Mouse (Mus musculus): ENCODE results near the gene Thbs4. TPM values are rescaled to one million over a fixed set of nuclear protein-coding genes. Genes with fewer than 3 reads are reported as not detected.

Gene Thbs4
- polyA plus RNA-seq, 1 experiment from 2014 or later, result 31.0 TPM

GRCm38 (mm10) chr13:92791474-92791873, 3.1 kb downstream of the Thbs4 start:
- ATAC-seq (ENCODE audit: extremely low read depth, insufficient number of reproducible peaks, low FRiP score, low TSS enrichment), result no peak
- Histone ChIP-seq H3K27ac (replicated peaks) (0 out of 2 replicates have a peak overlapping the region, but pooled peaks have one; percentile 9), H3K4me2 (peak overlapping the region; percentile 34), H3K36me3 (no peaks in the 10 kb centered on the region), H3K27me3 (replicated peaks) (peaks cover 37% of the 10 kb centered on the region), H3K9me3 (no peaks in the 10 kb centered on the region), H3K4me3 (no peak overlapping the region), H3K9ac (no peak overlapping the region), H3K4me1 (peaks cover 3% of the 10 kb centered on the region; the same call in 1 of the 2 replicates)
- 35% methylated on average over 7 of the region's 7 CpGs for WGBS

DNA sequence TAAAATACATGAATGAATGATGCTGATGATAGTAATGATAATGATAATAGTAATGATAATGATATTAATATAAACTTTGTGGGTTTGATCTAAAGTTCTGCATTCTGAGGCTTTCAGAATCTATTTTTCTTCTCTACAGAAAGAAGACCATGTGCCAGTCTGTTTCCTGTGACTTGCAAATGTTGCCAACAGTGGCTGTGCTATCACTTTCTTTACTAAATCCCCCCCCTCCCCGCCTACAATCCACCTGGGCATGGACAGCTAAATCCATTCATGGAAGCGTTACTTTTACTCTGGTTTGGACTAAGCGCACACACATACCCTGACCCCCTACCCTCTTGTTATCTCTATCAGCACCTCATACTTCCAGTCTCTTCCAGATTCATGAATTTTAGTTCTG, 10.3 kb downstream of the Thbs4 start:
- Histone ChIP-seq H3K4me2 (no peak overlapping the region), H3K9me3 (no peaks in the 10 kb centered on the region), H3K27me3 (replicated peaks) (peaks cover 5% of the 10 kb centered on the region; the same call in 1 of the 2 replicates), H3K4me1 (peaks cover 11% of the 10 kb centered on the region), H3K36me3 (no peaks in the 10 kb centered on the region), H3K9ac (no peak overlapping the region), H3K4me3 (no peak overlapping the region), H3K27ac (replicated peaks) (no peak overlapping the region)
- WGBS, result 81% methylated on average over 3 of the region's 3 CpGs
- no peak for ATAC-seq (ENCODE audit: extremely low read depth, insufficient number of reproducible peaks, low FRiP score, low TSS enrichment)

DNA sequence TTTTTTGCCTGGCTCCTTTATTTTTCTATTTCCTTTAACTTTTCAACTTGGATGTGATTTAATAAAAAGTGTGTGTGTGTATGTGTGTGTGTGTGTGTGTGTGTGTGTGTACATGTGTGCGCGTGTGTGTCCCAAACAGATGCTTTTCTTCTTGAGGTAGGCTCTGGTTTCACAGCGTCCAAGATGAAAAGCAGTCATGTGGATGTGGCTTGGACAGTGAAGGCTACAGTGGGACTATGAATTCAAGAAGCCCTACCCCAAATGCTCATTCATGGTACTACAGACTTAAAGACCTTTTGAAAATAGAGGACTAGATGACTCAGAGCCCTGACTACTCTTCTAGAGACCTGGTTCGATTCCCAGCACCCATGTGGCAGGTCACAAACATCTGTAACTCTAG, 11.1 kb downstream of the Thbs4 start:
- no peak overlapping the region for H3K9ac ChIP-seq

DNA sequence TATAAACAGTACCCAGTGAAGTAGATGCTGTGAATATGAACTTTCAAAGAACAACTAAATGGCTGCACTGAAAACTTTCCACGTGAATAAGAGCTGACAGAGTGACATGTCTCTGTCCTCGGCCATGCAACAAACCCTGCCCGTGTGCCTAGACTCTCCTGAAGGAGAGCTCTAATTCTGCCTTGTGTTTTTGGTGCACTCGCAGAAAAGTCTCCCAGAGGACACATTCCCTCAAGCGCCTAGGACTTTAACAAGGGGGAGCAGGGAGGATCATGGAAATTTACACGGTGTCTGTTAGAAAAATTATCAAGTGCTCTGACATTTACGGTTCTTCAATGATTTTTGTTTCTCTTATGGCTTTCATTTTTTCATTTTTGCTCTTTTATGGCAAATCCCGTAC, 13.7 kb downstream of the Thbs4 start:
- WGBS, result 68% methylated on average over 8 of the region's 8 CpGs
- Histone ChIP-seq H3K9ac (no peak overlapping the region), H3K36me3 (no peaks in the 10 kb centered on the region), H3K4me2 (no peak overlapping the region), H3K9me3 (no peaks in the 10 kb centered on the region), H3K4me1 (peaks cover 13% of the 10 kb centered on the region), H3K4me3 (no peak overlapping the region), H3K27me3 (replicated peaks) (peaks cover 5% of the 10 kb centered on the region; the same call in 1 of the 2 replicates), H3K27ac (replicated peaks) (no peak overlapping the region)
- ATAC-seq (ENCODE audit: extremely low read depth, insufficient number of reproducible peaks, low FRiP score, low TSS enrichment), result no peak

More for the DNA sequence above, 11.1 kb downstream of the Thbs4 start:
- Histone ChIP-seq H3K36me3 (no peaks in the 10 kb centered on the region), H3K27me3 (replicated peaks) (peaks cover 5% of the 10 kb centered on the region; the same call in 1 of the 2 replicates), H3K4me1 (peaks cover 11% of the 10 kb centered on the region), H3K9me3 (no peaks in the 10 kb centered on the region), H3K4me3 (no peak overlapping the region), H3K27ac (replicated peaks) (no peak overlapping the region), H3K4me2 (no peak overlapping the region)
- 91% methylated on average over 4 of the region's 4 CpGs for WGBS
- ATAC-seq (ENCODE audit: extremely low read depth, insufficient number of reproducible peaks, low FRiP score, low TSS enrichment), result no peak

DNA sequence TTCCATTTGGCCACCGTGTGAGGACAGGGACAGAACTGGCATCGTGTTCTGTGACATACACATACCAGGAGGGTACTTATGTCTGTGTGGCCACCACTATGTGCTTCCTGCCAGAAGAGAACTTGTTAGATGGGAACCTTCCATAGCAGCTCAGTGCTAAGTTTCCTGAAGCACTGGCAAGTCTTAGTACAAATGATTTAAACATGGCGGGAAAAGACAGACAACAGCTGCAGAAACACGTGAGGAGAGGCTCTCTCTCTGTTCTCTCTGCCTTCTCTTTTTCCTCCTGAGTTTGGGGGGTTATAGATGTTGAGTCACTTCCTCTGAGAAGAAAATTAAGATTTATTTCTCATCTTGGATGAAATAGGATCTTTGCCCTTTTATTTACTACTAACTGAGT, 14.5 kb downstream of the Thbs4 start:
- H3K27ac ChIP-seq (replicated peaks), result no peak overlapping the region
- H3K4me3 ChIP-seq, result no peak overlapping the region
- H3K27me3 ChIP-seq (replicated peaks), result peaks cover 5% of the 10 kb centered on the region; the same call in 1 of the 2 replicates
- no peak for ATAC-seq (ENCODE audit: extremely low read depth, insufficient number of reproducible peaks, low FRiP score, low TSS enrichment)
- H3K9me3 ChIP-seq, result no peaks in the 10 kb centered on the region
- H3K4me2 ChIP-seq, result no peak overlapping the region
- no peak overlapping the region for H3K9ac ChIP-seq
- 80% methylated on average over 4 of the region's 4 CpGs for WGBS
- no peaks in the 10 kb centered on the region for H3K36me3 ChIP-seq
- peaks cover 14% of the 10 kb centered on the region for H3K4me1 ChIP-seq

DNA sequence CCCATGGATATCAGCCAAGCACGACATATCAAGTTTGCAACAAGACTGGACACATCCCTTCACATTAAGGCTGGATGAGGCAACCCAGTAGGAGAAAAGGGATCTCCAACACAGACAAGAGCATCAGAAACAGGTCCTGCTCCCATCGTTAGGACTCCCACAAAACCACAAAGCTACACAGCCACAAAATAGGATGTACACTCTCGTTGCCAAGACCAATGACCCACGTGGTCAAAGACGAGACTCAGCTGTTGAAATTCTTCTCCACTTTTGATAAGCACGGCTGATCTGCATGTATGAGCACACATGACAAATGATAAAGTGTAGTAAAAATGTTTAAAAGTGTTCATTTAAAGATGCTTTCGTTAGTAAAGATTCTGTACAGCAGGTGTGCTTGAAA, 16.0 kb downstream of the Thbs4 start:
- ATAC-seq (ENCODE audit: extremely low read depth, insufficient number of reproducible peaks, low FRiP score, low TSS enrichment), result no peak
- WGBS, result 63% methylated on average over 7 of the region's 7 CpGs

GRCm38 (mm10) chr13:92775916-92776315, 18.7 kb downstream of the Thbs4 start:
- Histone ChIP-seq H3K27me3 (replicated peaks) (no peaks in the 10 kb centered on the region; the same call in 1 of the 2 replicates), H3K4me1 (0 out of 2 replicates have a peak, but pooled peaks cover 3% of the 10 kb centered on the region), H3K4me3 (no peak overlapping the region), H3K27ac (replicated peaks) (no peak overlapping the region), H3K4me2 (no peak overlapping the region), H3K36me3 (peaks cover 7% of the 10 kb centered on the region), H3K9ac (no peak overlapping the region), H3K9me3 (no peaks in the 10 kb centered on the region)
- no peak for ATAC-seq (ENCODE audit: extremely low read depth, insufficient number of reproducible peaks, low FRiP score, low TSS enrichment)
- WGBS, result 69% methylated on average over 7 of the region's 7 CpGs

More for the DNA sequence above, 16.0 kb downstream of the Thbs4 start:
- Histone ChIP-seq H3K9me3 (no peaks in the 10 kb centered on the region), H3K9ac (no peak overlapping the region), H3K4me1 (peaks cover 14% of the 10 kb centered on the region), H3K4me2 (no peak overlapping the region), H3K27me3 (replicated peaks) (peaks cover 5% of the 10 kb centered on the region), H3K4me3 (no peak overlapping the region), H3K27ac (replicated peaks) (no peak overlapping the region), H3K36me3 (peaks cover 5% of the 10 kb centered on the region; the same call in 1 of the 2 replicates)

DNA sequence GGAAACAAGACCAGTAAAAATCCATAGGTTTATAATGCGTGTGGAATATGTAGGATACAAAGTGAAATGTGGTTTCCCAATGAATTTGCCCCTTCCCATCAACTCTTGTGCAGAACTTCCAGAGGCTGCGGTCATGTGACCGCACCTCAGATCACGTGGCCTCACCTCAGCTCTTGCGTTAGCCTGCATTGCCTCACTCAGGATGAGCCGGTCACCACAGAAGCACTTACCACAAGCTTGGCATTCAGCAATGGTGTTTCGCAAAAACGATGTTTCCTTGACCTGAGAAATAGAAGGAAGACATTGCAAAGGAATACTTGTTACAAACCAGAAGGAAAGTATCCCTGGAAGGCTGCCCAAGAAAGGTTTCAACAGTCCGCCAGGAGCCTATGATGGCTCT, 19.7 kb downstream of the Thbs4 start:
- Histone ChIP-seq H3K36me3 (peaks cover 7% of the 10 kb centered on the region), H3K9ac (no peak overlapping the region), H3K9me3 (no peaks in the 10 kb centered on the region), H3K27ac (replicated peaks) (no peak overlapping the region), H3K27me3 (replicated peaks) (no peaks in the 10 kb centered on the region; the same call in 1 of the 2 replicates), H3K4me3 (no peak overlapping the region), H3K4me2 (no peak overlapping the region), H3K4me1 (0 out of 2 replicates have a peak, but pooled peaks cover 3% of the 10 kb centered on the region)
- ATAC-seq (ENCODE audit: extremely low read depth, insufficient number of reproducible peaks, low FRiP score, low TSS enrichment), result no peak
- 87% methylated on average over 9 of the region's 9 CpGs for whole genome bisulfite sequencing

- H3K4me1 ChIP-seq, result 0 out of 2 replicates have a peak, but pooled peaks cover 3% of the 10 kb centered on the region
- WGBS, result 81% methylated on average over 8 of the region's 8 CpGs
Observed at GRCm38 (mm10) chr13:92772500-92772899, 22.1 kb downstream of the Thbs4 start.

DNA sequence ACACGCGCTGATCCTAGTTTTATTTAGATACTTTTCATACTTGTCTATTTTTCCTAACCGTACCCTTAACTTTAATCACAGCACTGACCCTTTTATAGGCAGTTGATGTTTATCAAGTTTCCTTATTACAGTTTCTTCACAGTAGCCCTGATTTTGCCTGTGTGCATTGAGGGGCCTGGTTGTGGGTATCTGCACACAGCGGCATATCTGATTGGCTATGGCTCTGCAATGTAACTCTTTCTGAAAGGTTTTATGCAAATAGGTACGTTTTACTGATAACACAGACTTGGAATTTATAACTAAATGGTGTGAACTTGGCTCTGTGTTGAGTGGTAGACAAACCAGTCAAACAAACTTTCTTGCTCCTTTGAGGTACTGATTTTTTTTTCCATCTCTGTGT, 23.1 kb downstream of the Thbs4 start:
- H3K27me3 ChIP-seq (replicated peaks), result no peaks in the 10 kb centered on the region; the same call in 1 of the 2 replicates
- H3K4me2 ChIP-seq, result no peak overlapping the region
- H3K9ac ChIP-seq, result no peak overlapping the region
- H3K4me3 ChIP-seq, result no peak overlapping the region
- H3K36me3 ChIP-seq, result peaks cover 7% of the 10 kb centered on the region
- no peak for ATAC-seq (ENCODE audit: extremely low read depth, insufficient number of reproducible peaks, low FRiP score, low TSS enrichment)
- H3K27ac ChIP-seq (replicated peaks), result no peak overlapping the region
- 0 out of 2 replicates have a peak, but pooled peaks cover 3% of the 10 kb centered on the region for H3K4me1 ChIP-seq
- WGBS, result 80% methylated on average over 5 of the region's 5 CpGs
- H3K9me3 ChIP-seq, result no peaks in the 10 kb centered on the region

More at GRCm38 (mm10) chr13:92772500-92772899, 22.1 kb downstream of the Thbs4 start:
- H3K4me2 ChIP-seq, result no peak overlapping the region
- peaks cover 7% of the 10 kb centered on the region for H3K36me3 ChIP-seq
- no peaks in the 10 kb centered on the region for H3K9me3 ChIP-seq
- no peaks in the 10 kb centered on the region; the same call in 1 of the 2 replicates for H3K27me3 ChIP-seq (replicated peaks)
- no peak for ATAC-seq (ENCODE audit: extremely low read depth, insufficient number of reproducible peaks, low FRiP score, low TSS enrichment)
- H3K4me3 ChIP-seq, result no peak overlapping the region
- no peak overlapping the region for H3K9ac ChIP-seq
- H3K27ac ChIP-seq (replicated peaks), result no peak overlapping the region

DNA sequence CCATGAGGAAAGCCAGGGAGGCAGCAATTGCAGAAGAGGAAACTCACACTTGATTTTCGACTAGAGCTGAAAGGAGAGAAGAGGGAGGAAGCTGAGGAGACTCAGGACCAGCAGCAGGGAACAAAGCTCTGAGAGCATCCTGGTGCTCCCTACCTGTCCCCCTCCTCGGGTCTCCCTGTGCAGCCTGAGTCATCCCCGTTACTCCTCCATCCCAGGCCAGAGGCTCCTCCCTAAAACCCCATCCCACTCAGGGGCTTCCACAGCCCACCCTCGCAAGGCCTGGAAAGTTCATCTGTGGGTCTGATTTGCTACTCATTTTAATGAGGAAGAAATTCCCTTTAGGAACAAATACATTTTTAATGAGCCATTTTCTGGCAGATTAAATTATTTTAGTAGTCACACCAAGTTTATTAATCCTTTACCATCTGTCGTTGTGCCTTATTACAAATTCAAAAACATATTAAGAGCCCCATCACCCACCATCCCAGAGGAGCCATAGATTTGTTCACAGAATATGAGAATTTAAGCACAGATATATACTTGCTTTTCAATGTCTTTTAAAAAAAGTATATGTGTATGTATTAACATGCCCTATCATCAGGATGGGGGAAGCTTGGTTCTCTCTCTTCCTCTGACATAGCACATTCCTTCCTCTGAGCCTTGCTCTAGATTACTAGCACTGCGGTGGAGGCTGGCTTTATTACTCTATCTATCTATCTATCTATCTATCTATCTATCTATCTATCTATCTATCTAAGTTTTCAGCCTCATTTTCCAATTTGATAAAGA, 29.0 kb downstream of the Thbs4 start:
- H3K27me3 ChIP-seq (replicated peaks), result peaks cover 36% of the 10 kb centered on the region; the same call in 1 of the 2 replicates
- no peak overlapping the region for H3K27ac ChIP-seq (replicated peaks)
- WGBS, result 62% methylated on average over 6 of the region's 6 CpGs
- H3K9ac ChIP-seq, result no peak overlapping the region
- no peak overlapping the region for H3K4me2 ChIP-seq
- H3K4me1 ChIP-seq, result 0 out of 2 replicates have a peak, but pooled peaks cover 4% of the 10 kb centered on the region
- no peak overlapping the region for H3K4me3 ChIP-seq
- H3K36me3 ChIP-seq, result peaks cover 7% of the 10 kb centered on the region; the same call in 1 of the 2 replicates
- H3K9me3 ChIP-seq, result no peaks in the 10 kb centered on the region
- ATAC-seq (ENCODE audit: extremely low read depth, insufficient number of reproducible peaks, low FRiP score, low TSS enrichment), result no peak

Data from heart, embryonic 13.5 days (tissue).